Mouse (Mus musculus) CH12.LX (cell line): ENCODE results near the gene Slc25a4. TPM values are rescaled to one million over a fixed set of nuclear protein-coding genes. Genes with fewer than 3 reads are reported as not detected.

ENCODE experiments used
- DNase-seq: peaks from one replicate; pipeline ENCODE4 v3.0.0-alpha.2; 2013; ENCODE audit errors: extremely low read depth
- H3K27ac ChIP-seq: 2 replicates; pipeline ENCODE4 v1.5.1; 2012; ENCODE audit warnings: low read depth, mild to moderate bottlenecking, control low read depth, moderate library complexity; ENCODE audit not compliant: insufficient read depth
- H3K27me3 ChIP-seq: replicated peaks from 2 replicates; pipeline ENCODE3; 2012; ENCODE audit warnings: inconsistent platforms
- H3K36me3 ChIP-seq, 2 experiments: replicated peaks in 1 of 2; 2 replicates each; pipeline versions ENCODE3 to v1.6.1; 2012; ENCODE audit warnings: inconsistent platforms in 1 of 2, low read length in 1 of 2, mild to moderate bottlenecking in 1 of 2, mixed read lengths in 1 of 2, moderate library complexity in 1 of 2; ENCODE audit not compliant: control insufficient read depth in 1 of 2, insufficient read depth in 1 of 2
- H3K4me1 ChIP-seq, 2 experiments: 2 replicates each; pipeline ENCODE4 v1.6.1; 2012; ENCODE audit warnings: inconsistent platforms in 1 of 2, moderate library complexity in 1 of 2; ENCODE audit not compliant: insufficient read depth in 2 of 2, control insufficient read depth in 1 of 2
- H3K4me2 ChIP-seq: 2 replicates; pipeline ENCODE4 v1.6.1; 2012; ENCODE audit warnings: low read depth, mild to moderate bottlenecking, control low read depth; ENCODE audit not compliant: poor library complexity, insufficient read depth, severe bottlenecking
- H3K4me3 ChIP-seq, 3 experiments: fragments of 150-350 bp in 1 of 3; sonication (generic) in 1 of 3; replicated peaks in 1 of 3; 2 replicates each; pipeline versions ENCODE3 to v1.5.1; 2011 to 2012; ENCODE audit warnings: low read depth in 2 of 3, low read length in 2 of 3, mild to moderate bottlenecking in 2 of 3, moderate library complexity in 2 of 3, control low read depth in 1 of 3, improper control_type of control experiment in 1 of 3, inconsistent platforms in 1 of 3, mixed read lengths in 1 of 3; ENCODE audit not compliant: poor library complexity in 1 of 3
- H3K79me2 ChIP-seq: replicated peaks from 2 replicates; pipeline ENCODE4 v1.6.1; 2012; ENCODE audit warnings: mild to moderate bottlenecking, moderate library complexity; ENCODE audit not compliant: control insufficient read depth, poor library complexity, insufficient read depth, severe bottlenecking; ENCODE audit errors: extremely low read depth
- H3K9ac ChIP-seq: 2 replicates; pipeline ENCODE4 v1.6.1; 2012; ENCODE audit warnings: low read depth, mild to moderate bottlenecking, control low read depth, moderate library complexity; ENCODE audit not compliant: insufficient read depth
- H3K9me3 ChIP-seq: replicated peaks from 2 replicates; pipeline ENCODE3; 2012; ENCODE audit warnings: low read length, inconsistent platforms, mixed read lengths
- BHLHE40 ChIP-seq: IDR thresholded peaks from 2 replicates; pipeline ENCODE4 v1.6.1; 2011; ENCODE audit warnings: mild to moderate bottlenecking, low read depth, low read length, improper control_type of control experiment
- CHD1 ChIP-seq: IDR thresholded peaks from 2 replicates; pipeline ENCODE4 v1.6.1; 2012; ENCODE audit warnings: low read depth, low read length, improper control_type of control experiment, inconsistent platforms
- CHD2 ChIP-seq: IDR thresholded peaks from 2 replicates; pipeline ENCODE4 v1.6.1; 2011; ENCODE audit warnings: low read length, improper control_type of control experiment
- CTCF ChIP-seq, 2 experiments: IDR thresholded peaks in 1 of 2; conservative IDR thresholded peaks in 1 of 2; 2 replicates each; pipeline ENCODE4 v1.5.1; 2011 to 2012; ENCODE audit warnings: low read depth in 2 of 2, low read length in 2 of 2, improper control_type of control experiment in 1 of 2, inconsistent platforms in 1 of 2, mild to moderate bottlenecking in 1 of 2, moderate library complexity in 1 of 2
- E2F4 ChIP-seq: IDR thresholded peaks from 2 replicates; pipeline ENCODE4 v1.6.1; 2011; ENCODE audit warnings: low read depth, low read length, improper control_type of control experiment; ENCODE audit not compliant: insufficient replicate concordance
- ELF1 ChIP-seq: IDR thresholded peaks from 2 replicates; pipeline ENCODE4 v1.6.1; 2014; ENCODE audit warnings: low read depth, mild to moderate bottlenecking, inconsistent platforms, low read length, improper control_type of control experiment
- EP300 ChIP-seq: IDR thresholded peaks from 2 replicates; pipeline ENCODE4 v1.6.1; 2011; ENCODE audit warnings: low read length, improper control_type of control experiment
- ETS1 ChIP-seq: conservative IDR thresholded peaks from 2 replicates; pipeline ENCODE4 v1.6.1; 2012; ENCODE audit warnings: low read depth, mild to moderate bottlenecking, inconsistent platforms, low read length, improper control_type of control experiment, moderate library complexity
- GABPA ChIP-seq: IDR thresholded peaks from 2 replicates; pipeline ENCODE4 v1.6.1; 2012; ENCODE audit warnings: low read depth, low read length, improper control_type of control experiment, inconsistent platforms; ENCODE audit not compliant: insufficient replicate concordance
- HCFC1 ChIP-seq: IDR thresholded peaks from 2 replicates; pipeline ENCODE4 v1.6.1; 2012; ENCODE audit warnings: low read depth, mild to moderate bottlenecking, inconsistent platforms, low read length, improper control_type of control experiment
- IRF4 ChIP-seq: IDR thresholded peaks from 2 replicates; pipeline ENCODE4 v1.6.1; 2014; ENCODE audit warnings: low read depth, mild to moderate bottlenecking, inconsistent platforms, low read length, improper control_type of control experiment
- JUN ChIP-seq: IDR thresholded peaks from 2 replicates; pipeline ENCODE4 v1.6.1; 2011; ENCODE audit warnings: low read depth, mild to moderate bottlenecking, low read length, improper control_type of control experiment, moderate library complexity; ENCODE audit not compliant: insufficient read depth
- JUND ChIP-seq: conservative IDR thresholded peaks from 2 replicates; pipeline ENCODE4 v1.6.1; 2011; ENCODE audit warnings: low read depth, low read length, improper control_type of control experiment
- KAT2A ChIP-seq: IDR thresholded peaks from 2 replicates; pipeline ENCODE4 v1.6.1; 2012; ENCODE audit warnings: low read length, improper control_type of control experiment, inconsistent platforms; ENCODE audit not compliant: insufficient replicate concordance
- MAFK ChIP-seq: IDR thresholded peaks from 2 replicates; pipeline ENCODE4 v1.6.1; 2011; ENCODE audit warnings: low read length, improper control_type of control experiment; ENCODE audit not compliant: insufficient replicate concordance
- MAX ChIP-seq: IDR thresholded peaks from 2 replicates; pipeline ENCODE4 v1.6.1; 2011; ENCODE audit warnings: low read length, improper control_type of control experiment
- MAZ ChIP-seq: IDR thresholded peaks from 2 replicates; pipeline ENCODE4 v1.6.1; 2012; ENCODE audit warnings: low read depth, mild to moderate bottlenecking, inconsistent platforms, low read length, improper control_type of control experiment, moderate library complexity
- MEF2A ChIP-seq: IDR thresholded peaks from 2 replicates; pipeline ENCODE4 v1.6.1; 2014; ENCODE audit warnings: low read depth, mild to moderate bottlenecking, inconsistent platforms, low read length, improper control_type of control experiment, borderline replicate concordance
- MXI1 ChIP-seq: IDR thresholded peaks from 2 replicates; pipeline ENCODE4 v1.6.1; 2011; ENCODE audit warnings: mild to moderate bottlenecking, low read depth, low read length, improper control_type of control experiment
- MYC ChIP-seq: IDR thresholded peaks from 2 replicates; pipeline ENCODE4 v1.6.1; 2011; ENCODE audit warnings: low read depth, mild to moderate bottlenecking, improper control_type of control experiment, low read length
- NELFE ChIP-seq: IDR thresholded peaks from 2 replicates; pipeline ENCODE4 v1.6.1; 2011; ENCODE audit warnings: low read depth, low read length, improper control_type of control experiment
- NRF1 ChIP-seq: IDR thresholded peaks from 2 replicates; pipeline ENCODE4 v1.6.1; 2014; ENCODE audit warnings: low read depth, mild to moderate bottlenecking, inconsistent platforms, low read length, improper control_type of control experiment, moderate library complexity
- PAX5 ChIP-seq: IDR thresholded peaks from 2 replicates; pipeline ENCODE4 v1.6.1; 2012; ENCODE audit warnings: low read length, inconsistent platforms, mixed read lengths
- POLR2A ChIP-seq: IDR thresholded peaks from 2 replicates; pipeline ENCODE4 v1.6.1; 2011; ENCODE audit warnings: low read depth, mild to moderate bottlenecking, improper control_type of control experiment, low read length
- POLR2AphosphoS2 ChIP-seq: IDR thresholded peaks from 2 replicates; pipeline ENCODE4 v1.6.1; 2011; ENCODE audit warnings: low read depth, low read length, improper control_type of control experiment
- RAD21 ChIP-seq: IDR thresholded peaks from 2 replicates; pipeline ENCODE4 v1.6.1; 2011; ENCODE audit warnings: low read depth, mild to moderate bottlenecking, low read length, improper control_type of control experiment, moderate library complexity
- RCOR1 ChIP-seq: conservative IDR thresholded peaks from 2 replicates; pipeline ENCODE4 v1.6.1; 2012; ENCODE audit warnings: low read depth, mild to moderate bottlenecking, inconsistent platforms, low read length, improper control_type of control experiment
- SIN3A ChIP-seq: IDR thresholded peaks from 2 replicates; pipeline ENCODE4 v1.6.1; 2012; ENCODE audit warnings: low read length, improper control_type of control experiment, inconsistent platforms
- SMC3 ChIP-seq: IDR thresholded peaks from 2 replicates; pipeline ENCODE4 v1.6.1; 2011; ENCODE audit warnings: low read depth, low read length, improper control_type of control experiment
- TBP ChIP-seq: conservative IDR thresholded peaks from 2 replicates; pipeline ENCODE4 v1.6.1; 2011; ENCODE audit warnings: low read depth, low read length, improper control_type of control experiment
- TCF12 ChIP-seq: IDR thresholded peaks from 2 replicates; pipeline ENCODE4 v1.6.1; 2014; ENCODE audit warnings: low read depth, mild to moderate bottlenecking, inconsistent platforms, low read length, improper control_type of control experiment
- USF1 ChIP-seq: IDR thresholded peaks from 2 replicates; pipeline ENCODE4 v1.6.1; 2014; ENCODE audit warnings: low read depth, mild to moderate bottlenecking, inconsistent platforms, low read length, improper control_type of control experiment
- USF2 ChIP-seq: conservative IDR thresholded peaks from 2 replicates; pipeline ENCODE4 v1.6.1; 2011; ENCODE audit warnings: low read depth, low read length, improper control_type of control experiment
- ZC3H11A ChIP-seq: IDR thresholded peaks from 2 replicates; pipeline ENCODE4 v1.6.1; 2012; ENCODE audit warnings: low read depth, mild to moderate bottlenecking, inconsistent platforms, low read length, improper control_type of control experiment
- ZKSCAN1 ChIP-seq: IDR thresholded peaks from 2 replicates; pipeline ENCODE4 v1.6.1; 2012; ENCODE audit warnings: low read depth, inconsistent platforms, low read length, improper control_type of control experiment, borderline replicate concordance
- ZMIZ1 ChIP-seq: IDR thresholded peaks from 2 replicates; pipeline ENCODE4 v1.6.1; 2012; ENCODE audit warnings: low read depth, mild to moderate bottlenecking, inconsistent platforms, low read length, improper control_type of control experiment
- ZNF384 ChIP-seq: IDR thresholded peaks from 2 replicates; pipeline ENCODE4 v1.6.1; 2012; ENCODE audit warnings: low read depth, low read length, improper control_type of control experiment, inconsistent platforms
- dilution Hi-C: fragments of 300-500 bp; cut with MboI; formaldehyde crosslinking; loops from 2 replicates; pipeline ENCODE4 v1.14.3; 2020; ENCODE audit warnings: low sequenced_read_pairs; ENCODE audit not compliant: extremely low pct_unique_long_range_greater_than_20kb, extremely low pct_ligation_motif_present
- in situ Hi-C: fragments of 300-500 bp; cut with MboI; formaldehyde crosslinking; loops from 3 replicates; pipeline ENCODE4 v1.14.3; 2019; ENCODE audit warnings: low sequenced_read_pairs, low pct_ligation_motif_present, low pct_unique_long_range_greater_than_20kb, mixed read lengths
- polyA plus RNA-seq: library from polyadenylated mRNA; unstranded; fragments of >175 nt; gene quantifications from 2 replicates; pipeline ENCODE4 v1.2.1, GENCODE M21; 2012; ENCODE audit warnings: low read depth; ENCODE audit not compliant: insufficient read length
- total RNA-seq, 2 experiments: library from RNA; depleted of rRNA; stranded (reverse); fragments of 300-350 nt in 1 of 2; fragments of >200 nt in 1 of 2; gene quantifications; 2 replicates each; pipeline ENCODE4 v1.2.3; 2012 to 2014

The Slc25a4 gene
- total RNA-seq (2012; rRNA removed) (365 and 379 TPM in 2 replicates), total RNA-seq (2014; rRNA removed) (403 and 410 TPM in 2 replicates), polyA plus RNA-seq (476 and 483 TPM in 2 replicates)

DNA sequence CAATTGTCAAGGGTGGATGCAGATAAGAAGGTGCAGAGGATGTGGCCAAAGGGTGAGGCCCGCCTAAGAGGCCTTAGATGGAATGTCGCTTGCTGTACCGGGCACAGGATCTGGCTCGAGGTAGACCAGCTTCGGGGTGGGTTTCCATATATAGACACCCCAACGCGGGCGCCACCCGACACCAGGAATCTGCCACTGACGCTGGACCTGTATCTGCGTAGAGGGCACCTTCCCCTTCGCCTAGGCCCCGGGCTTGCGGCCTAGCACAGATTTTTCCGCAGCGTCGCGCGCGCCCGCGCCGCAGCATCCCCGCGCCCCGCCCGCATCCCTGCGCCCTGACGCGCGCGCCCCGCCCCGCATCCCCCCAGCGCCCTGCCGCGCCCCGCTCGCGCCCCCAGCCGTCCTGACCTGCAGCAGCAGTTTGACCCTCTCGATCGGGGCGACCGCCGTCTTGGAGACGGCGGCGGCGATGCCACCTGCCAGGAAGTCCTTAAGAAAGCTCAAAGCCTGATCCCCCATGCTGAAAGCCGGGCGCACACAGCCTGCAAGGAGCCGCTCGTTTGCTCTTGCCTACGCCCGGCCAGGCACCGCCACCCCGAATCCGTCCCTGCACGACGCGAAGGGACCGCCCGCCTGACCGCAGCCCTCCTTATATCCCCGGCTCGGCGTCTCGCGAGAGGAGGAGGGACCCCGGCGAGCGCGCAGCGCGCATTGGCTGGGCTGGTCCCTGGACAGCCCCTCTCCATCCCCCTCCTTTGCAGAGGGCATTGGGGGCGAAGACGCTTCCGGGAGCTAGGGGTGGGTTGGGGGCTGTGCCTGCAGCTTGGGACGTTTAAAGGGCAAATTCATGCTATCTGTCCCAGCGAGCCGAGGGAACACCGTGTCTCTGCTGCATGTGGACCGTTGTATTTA lies at the start of gene Slc25a4:
Slc25a4 (minus strand) TSS at position 881 of the 912 bp plus-strand sequence.
- in situ Hi-C loops = loop anchor here (25.0 kb wide), 1 partner anchor 727 kb away; no protein-coding TSS in a partner anchor
- 0 out of 2 replicates have a peak, but pooled peaks have one; percentile 54 for TF ChIP-seq KAT2A
- peak; percentile 84 for TF ChIP-seq MAZ
- no peak for TF ChIP-seq BHLHE40
- TF ChIP-seq SMC3 = no peak
- TF ChIP-seq CTCF (conservative IDR thresholded peaks at IDR 0.05 in 1 of 2, IDR thresholded peaks at IDR 0.05 in 1 of 2; ENCODE audit: low read depth in 2 of 2, low read length in 2 of 2) = no peak
- TF ChIP-seq ELF1 = peak; percentile 89
- TF ChIP-seq MYC = peak; percentile 54; the same call in 1 of the 2 replicates
- TF ChIP-seq NELFE = peak; percentile 99
- peak; percentile 67; the same call in 1 of the 2 replicates for TF ChIP-seq SIN3A
- peak; percentile 98 for TF ChIP-seq ZMIZ1
- TF ChIP-seq ZC3H11A = no peak
- TF ChIP-seq JUN = no peak
- TF ChIP-seq ETS1 = no peak
- TF ChIP-seq HCFC1 = peak; percentile 73
- TF ChIP-seq CHD1 = peak; percentile 25; the same call in 1 of the 2 replicates
- no peak for TF ChIP-seq RCOR1
- TF ChIP-seq ZKSCAN1 = no peak
- TF ChIP-seq MEF2A = peak; percentile 60
- peak; percentile 71; the same call in 1 of the 2 replicates for TF ChIP-seq POLR2AphosphoS2
- TF ChIP-seq GABPA = no peak
- TF ChIP-seq TBP = peak; percentile 95
- TF ChIP-seq IRF4 = 0 out of 2 replicates have a peak, but pooled peaks have one; percentile 28
- no peak for TF ChIP-seq PAX5
- peak; percentile 100 for TF ChIP-seq POLR2A
- TF ChIP-seq NRF1 = peak; percentile 60
- peak; percentile 100 for TF ChIP-seq CHD2
- TF ChIP-seq USF1 = no peak
- peak; percentile 67; the same call in 1 of the 2 replicates for TF ChIP-seq MAX
- no peak for TF ChIP-seq E2F4
- peak; percentile 95 for TF ChIP-seq TCF12
- no peak for TF ChIP-seq ZNF384
- no peak for TF ChIP-seq JUND
- TF ChIP-seq USF2 = no peak
- TF ChIP-seq MAFK = no peak
- no peak for TF ChIP-seq RAD21
- TF ChIP-seq MXI1 = peak; percentile 89
- TF ChIP-seq EP300 = no peak

More for the DNA sequence above, at the start of gene Slc25a4:
- DNase-seq = peak; percentile 92
- peaks cover 2 to 35% of the 10 kb centered on the region in 2 experiments; a peak in 2 of 4 replicates for H3K4me1 ChIP-seq
- no peaks in the 10 kb centered on the region for H3K27me3 ChIP-seq
- H3K9me3 ChIP-seq = no peaks in the 10 kb centered on the region
- peaks cover 30 to 37% of the 10 kb centered on the region in 2 experiments for H3K36me3 ChIP-seq
- peaks cover 19% of the 10 kb centered on the region for H3K79me2 ChIP-seq
- dilution Hi-C loops = no loop called here
- peak within 1 kb of the TSS; percentile 91 for H3K9ac ChIP-seq
- H3K27ac ChIP-seq = peak within 1 kb of the TSS; percentile 58; the same call in 1 of the 2 replicates
- peak within 1 kb of the TSS; percentile 73 to 93 (median 79) for H3K4me3 ChIP-seq
- H3K4me2 ChIP-seq = peak within 1 kb of the TSS; percentile 80; the same call in 1 of the 2 replicates
